Mouse (Mus musculus) cerebellum, postnatal 14 days (tissue): ENCODE data around the gene Zbed6.

Experiments used
- DNase-seq, 2 experiments: peaks; one replicate each; pipeline ENCODE4 v3.0.0; 2021; ENCODE audit warnings: mixed read lengths in 2 of 2

Gene Zbed6

GRCm38 (mm10) chr1:133662941-133663340 lies 2.3 kb upstream of the Zbed6 start:
- DNase-seq = no peak

GRCm38 (mm10) chr1:133661203-133661933 lies 683 bp upstream of the Zbed6 start, which contains the start of gene Gm38394:
Gene Gm38394, minus strand, starts transcription at chr1:133661318.
- DNase-seq = peak; percentile 92 to 93

GRCm38 (mm10) chr1:133658878-133659277 lies 1.8 kb downstream of the Zbed6 start:
- peak; percentile 20 to 29 for DNase-seq

- no peak for DNase-seq
These were observed 3.9 kb downstream of the Zbed6 start for GRCm38 (mm10) chr1:133656811-133657210.

- no peak for DNase-seq
These were observed 7.7 kb downstream of the Zbed6 start for GRCm38 (mm10) chr1:133653033-133653432.

- DNase-seq = no peak
These were observed 10.2 kb downstream of the Zbed6 start for GRCm38 (mm10) chr1:133650288-133651055.

GRCm38 (mm10) chr1:133645652-133646051 lies 15.0 kb downstream of the Zbed6 start:
- DNase-seq = no peak

GRCm38 (mm10) chr1:133641163-133641562 lies 19.5 kb downstream of the Zbed6 start:
- no peak for DNase-seq

GRCm38 (mm10) chr1:133638517-133638916 lies 22.2 kb downstream of the Zbed6 start:
- no peak for DNase-seq

GRCm38 (mm10) chr1:133632168-133632567 lies 28.5 kb downstream of the Zbed6 start:
- DNase-seq = no peak

- DNase-seq = peak in 1 of 2 experiments; percentile 44
These were observed 35.6 kb downstream of the Zbed6 start for GRCm38 (mm10) chr1:133625052-133625451.

GRCm38 (mm10) chr1:133618311-133618710 lies 42.4 kb downstream of the Zbed6 start:
- no peak for DNase-seq

- no peak for DNase-seq
These were observed 42.8 kb downstream of the Zbed6 start for GRCm38 (mm10) chr1:133617908-133618307.

GRCm38 (mm10) chr1:133613817-133614216 lies 46.9 kb downstream of the Zbed6 start:
- no peak for DNase-seq

GRCm38 (mm10) chr1:133611436-133611835 lies 49.2 kb downstream of the Zbed6 start:
- DNase-seq = no peak

GRCm38 (mm10) chr1:133610601-133611000 lies 50.1 kb downstream of the Zbed6 start:
- no peak for DNase-seq

GRCm38 (mm10) chr1:133609771-133610502 lies 50.7 kb downstream of the Zbed6 start, which contains the start of gene Snrpe:
Gene Snrpe, minus strand, starts transcription at chr1:133610291.
- DNase-seq = peak; percentile 98 to 99
